Comparison of ENCODE assay signal across 17 mouse cellular contexts in genomic region chr6:144627539-144628115, GRCm38 (mm10).
DNase-seq lines count a peak whose midpoint lies in the region; ATAC-seq and TF ChIP-seq lines count a peak whose summit lies in the region.
"Had no signal": no experiment of that assay in that cellular context is flagged by ENCODE, and none has a peak within 500 bp of the region (broad histone marks: within the 10 kb centered on the region; RNA-seq: fewer than 3 reads in every experiment).

No protein-coding gene starts in this region.

- H3K9ac ChIP-seq in forebrain, embryonic 15.5 days (replicated peaks) = no peak overlapping the region
- no peak overlapping the region for H3K9ac ChIP-seq in forebrain, embryonic 13.5 days
- H3K9ac ChIP-seq in liver, adult 2 months (ENCODE audit: low read depth, low read length) = no peak overlapping the region
- H3K9ac ChIP-seq: neural tube, embryonic 15.5 days had no signal

- H3K27me3 ChIP-seq in forebrain, embryonic 15.5 days = no peaks in the 10 kb centered on the region
- H3K27me3 ChIP-seq in forebrain, embryonic 13.5 days = no peaks in the 10 kb centered on the region
- H3K27me3 ChIP-seq in liver, adult 2 months (ENCODE audit: control insufficient read depth, insufficient read depth, low read length) = no peaks in the 10 kb centered on the region
- H3K27me3 ChIP-seq: neural tube, embryonic 15.5 days had no signal

- DNase-seq in liver, adult 2 months (ENCODE audit: extremely low read depth, low read depth, low spot score) = peak; percentile 86
- no peak for DNase-seq in liver
- peak; percentile 22 to 50 for DNase-seq in layer of hippocampus, adult 8-10 months (ENCODE audit: low spot score in 2 of 2)
- no peak for DNase-seq in lung, postnatal 25 days (ENCODE audit: low spot score)
- no peak for DNase-seq in kidney, adult 8-10 months
- DNase-seq: gastrocnemius, postnatal 36 days; kidney, adult 11 months; midbrain, embryonic 14.5 days; right cerebral cortex, postnatal 25 days; thymus, postnatal 4 days had no signal

- TF ChIP-seq POLR2A in liver, adult 2 months (IDR thresholded peaks at IDR 0.05; ENCODE audit: extremely low read depth, insufficient read depth, low read length) = no peak

- no peaks in the 10 kb centered on the region; the same call in 1 of the 2 replicates for H3K4me1 ChIP-seq in forebrain, embryonic 15.5 days
- no peaks in the 10 kb centered on the region for H3K4me1 ChIP-seq in forebrain, embryonic 13.5 days
- H3K4me1 ChIP-seq in liver, adult 2 months (ENCODE audit: control insufficient read depth, insufficient read depth, low read length) = peaks cover 5% of the 10 kb centered on the region
- H3K4me1 ChIP-seq: heart, embryonic 10.5 days; hindbrain, embryonic 10.5 days; neural tube, embryonic 15.5 days had no signal

- no peaks in the 10 kb centered on the region for H3K9me3 ChIP-seq in forebrain, embryonic 15.5 days
- H3K9me3 ChIP-seq in forebrain, embryonic 13.5 days (replicated peaks) = no peaks in the 10 kb centered on the region
- H3K9me3 ChIP-seq: heart, embryonic 10.5 days; hindbrain, embryonic 10.5 days; neural tube, embryonic 15.5 days had no signal

- no peak for ATAC-seq in forebrain, embryonic 15.5 days (replicated peaks)
- ATAC-seq in forebrain, embryonic 13.5 days = no peak
- ATAC-seq: lung, postnatal 0 days had no signal

- no peaks in the 10 kb centered on the region; the same call in 1 of the 2 replicates for H3K79me2 ChIP-seq in liver, adult 2 months (ENCODE audit: control insufficient read depth, insufficient read depth, low read length)

- no peak overlapping the region for H3K4me3 ChIP-seq in forebrain, embryonic 15.5 days
- H3K4me3 ChIP-seq in forebrain, embryonic 13.5 days = no peak overlapping the region
- H3K4me3 ChIP-seq in liver, adult 2 months (ENCODE audit: insufficient read depth, low read depth, low read length) = no peak overlapping the region
- H3K4me3 ChIP-seq: heart, embryonic 10.5 days; hindbrain, embryonic 10.5 days; neural tube, embryonic 15.5 days had no signal

- no peak for TF ChIP-seq CTCF in liver, adult 2 months (IDR thresholded peaks at IDR 0.05; ENCODE audit: low read depth, low read length)

- H3K4me2 ChIP-seq in forebrain, embryonic 15.5 days (replicated peaks) = no peak overlapping the region
- H3K4me2 ChIP-seq in forebrain, embryonic 13.5 days = no peak overlapping the region
- H3K4me2 ChIP-seq: neural tube, embryonic 15.5 days had no signal

- H3K36me3 ChIP-seq in forebrain, embryonic 15.5 days = peaks cover 2% of the 10 kb centered on the region; the same call in 1 of the 2 replicates
- no peaks in the 10 kb centered on the region for H3K36me3 ChIP-seq in forebrain, embryonic 13.5 days (ENCODE audit: poor library complexity, severe bottlenecking)
- H3K36me3 ChIP-seq in liver, adult 2 months (ENCODE audit: control insufficient read depth, insufficient read depth, low read length) = no peaks in the 10 kb centered on the region
- H3K36me3 ChIP-seq: heart, embryonic 10.5 days; hindbrain, embryonic 10.5 days; neural tube, embryonic 15.5 days had no signal

- peak overlapping the region; percentile 69 for H3K27ac ChIP-seq in forebrain, embryonic 15.5 days (replicated peaks)
- no peak overlapping the region for H3K27ac ChIP-seq in forebrain, embryonic 13.5 days
- no peak overlapping the region for H3K27ac ChIP-seq in liver, adult 2 months (replicated peaks; ENCODE audit: insufficient read depth, low read depth, low read length)
- H3K27ac ChIP-seq: heart, embryonic 10.5 days; hindbrain, embryonic 10.5 days; kidney, postnatal 0 days; neural tube, embryonic 15.5 days had no signal

- WGBS in forebrain, embryonic 15.5 days = 76% methylated on average over 7 of the region's 7 CpGs
- WGBS in forebrain, embryonic 13.5 days = 88% methylated on average over 7 of the region's 7 CpGs
- WGBS in liver, adult 2 months = 22% methylated on average over 7 of the region's 7 CpGs

Comparison
In these comparisons a context has a peak if more than half of its experiments do, and no peak if none do; other contexts are left out.
1. DNase-seq: peak in liver, adult 2 months (single experiment) and layer of hippocampus, adult 8-10 months (2 of 2); none in liver (single experiment), lung, postnatal 25 days (single experiment) and kidney, adult 8-10 months (0 of 2).